Mouse (Mus musculus): ENCODE results near the gene Vmo1. TPM values are rescaled to one million over a fixed set of nuclear protein-coding genes. Genes with fewer than 3 reads are reported as not detected.
A peak's percentile ranks its signal among the peaks of the same experiment; 100 is the strongest.

Vmo1 gene
- 0.42 TPM in 1 of 2 replicates, not detected in the other for polyA plus RNA-seq (2014; fragmentation: Nextera tagmentation; extraction: Ambion mirVana)

- Histone ChIP-seq H3K9me3 (ENCODE audit: control insufficient read depth, low read length) (no peaks in the 10 kb centered on the region), H3K4me3 (ENCODE audit: low read depth, low read length) (no peak within 1 kb of the TSS), H3K27me3 (ENCODE audit: control insufficient read depth, insufficient read depth, low read length) (no peaks in the 10 kb centered on the region; the same call in 1 of the 2 replicates), H3K27ac (ENCODE audit: low read depth, low read length) (no peak within 1 kb of the TSS), H3K4me2 (no peak within 1 kb of the TSS), H3K36me3 (ENCODE audit: control insufficient read depth, insufficient read depth, low read length) (no peaks in the 10 kb centered on the region), H3K9ac (ENCODE audit: low read length) (no peak within 1 kb of the TSS), H3K4me1 (ENCODE audit: control insufficient read depth, insufficient read depth, low read length) (peaks cover 5% of the 10 kb centered on the region; the same call in 1 of the 2 replicates)
- no peak for ATAC-seq (ENCODE audit: low FRiP score)
- 91% methylated on average over 7 of the region's 7 CpGs for WGBS
- no peak for DNase-seq (ENCODE audit: low spot score, missing footprints)
These were observed at the start of gene Vmo1 for GRCm38 (mm10) chr11:70514288-70514687. Gene Vmo1 (minus strand): TSS chr11:70514616.

DNA sequence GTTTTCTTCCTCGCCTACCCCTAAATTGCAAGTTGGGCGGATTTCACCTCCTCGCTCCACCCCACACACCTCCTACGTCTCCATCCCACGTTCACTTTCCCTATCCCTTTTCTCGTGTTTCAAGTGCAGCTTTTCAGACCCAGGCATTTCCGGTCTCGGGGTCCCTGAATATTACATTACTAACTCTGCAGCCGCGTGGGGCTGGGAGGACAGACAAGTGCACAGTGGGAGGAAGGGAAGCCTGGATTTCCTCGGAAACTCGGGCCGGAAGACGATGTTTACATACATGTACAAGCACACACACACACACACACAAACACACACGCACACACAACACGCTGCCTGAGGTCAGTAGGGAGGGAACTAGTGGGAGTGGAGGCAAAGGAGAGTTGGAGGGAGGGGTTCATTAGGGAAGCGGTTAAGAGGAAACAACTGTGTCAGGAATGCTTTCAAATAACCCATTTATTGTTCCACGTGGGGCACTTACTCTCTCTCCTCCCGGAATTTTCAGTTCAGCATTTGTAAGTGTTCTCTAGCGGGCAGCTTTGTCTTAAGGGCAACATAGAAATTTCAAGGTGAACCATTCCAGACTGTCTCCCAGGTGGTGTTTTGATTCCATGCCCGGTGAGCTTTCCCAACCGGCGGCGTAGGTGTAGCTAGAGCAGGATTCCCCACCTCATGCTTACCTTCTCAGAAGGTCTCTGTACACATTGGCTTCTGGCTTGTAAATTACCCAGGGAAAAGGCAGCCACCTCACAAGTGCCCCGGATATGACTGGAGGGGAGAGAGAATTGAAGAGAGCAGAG, 49.3 kb upstream of the Vmo1 start:
- WGBS, result 5% methylated on average over 25 of the region's 25 CpGs
- no peak overlapping the region for H3K27ac ChIP-seq (ENCODE audit: low read depth, low read length)
- peak overlapping the region; percentile 96 for H3K4me2 ChIP-seq
- H3K9ac ChIP-seq (ENCODE audit: low read length), result peak overlapping the region; percentile 81
- H3K27me3 ChIP-seq (ENCODE audit: control insufficient read depth, insufficient read depth, low read length), result no peaks in the 10 kb centered on the region
- no peak for ATAC-seq (ENCODE audit: low FRiP score)
- peak; percentile 93 for DNase-seq (ENCODE audit: low spot score, missing footprints)
- no peaks in the 10 kb centered on the region for H3K36me3 ChIP-seq (ENCODE audit: control insufficient read depth, insufficient read depth, low read length)
- peak overlapping the region; percentile 86 for H3K4me3 ChIP-seq (ENCODE audit: low read depth, low read length)
- H3K9me3 ChIP-seq (ENCODE audit: control insufficient read depth, low read length), result no peaks in the 10 kb centered on the region
- peaks cover 16% of the 10 kb centered on the region for H3K4me1 ChIP-seq (ENCODE audit: control insufficient read depth, insufficient read depth, low read length)

DNA sequence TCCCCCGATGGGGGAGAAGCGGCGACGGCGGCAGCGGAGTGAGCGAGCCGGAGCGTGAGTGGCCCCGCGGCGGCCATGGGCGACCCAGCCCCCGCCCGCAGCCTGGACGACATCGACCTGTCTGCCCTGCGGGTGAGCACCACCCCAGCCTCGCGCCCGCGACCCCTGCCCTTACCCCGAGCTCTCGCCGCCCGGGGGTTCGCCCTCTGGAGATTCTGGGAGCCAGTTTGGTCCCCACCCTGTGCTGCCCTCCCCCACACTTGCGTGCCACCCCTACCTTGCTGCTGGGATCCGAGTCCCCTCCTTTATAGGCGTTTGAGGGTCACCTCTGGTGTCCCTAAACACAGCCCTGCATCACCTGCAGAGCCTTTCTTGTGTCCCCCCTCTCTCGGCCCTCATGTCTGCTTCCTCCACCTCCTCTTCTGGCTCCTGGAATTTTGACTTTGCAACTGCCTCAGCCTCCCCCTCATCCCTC, 48.6 kb upstream of the Vmo1 start:
- H3K4me3 ChIP-seq (ENCODE audit: low read depth, low read length), result peak overlapping the region; percentile 86
- no peaks in the 10 kb centered on the region for H3K9me3 ChIP-seq (ENCODE audit: control insufficient read depth, low read length)
- H3K4me1 ChIP-seq (ENCODE audit: control insufficient read depth, insufficient read depth, low read length), result peaks cover 16% of the 10 kb centered on the region
- WGBS, result 0% methylated on average over 31 of the region's 31 CpGs
- H3K9ac ChIP-seq (ENCODE audit: low read length), result peak overlapping the region; percentile 81
- no peak for DNase-seq (ENCODE audit: low spot score, missing footprints)
- H3K4me2 ChIP-seq, result peak overlapping the region; percentile 96
- H3K27ac ChIP-seq (ENCODE audit: low read depth, low read length), result peak overlapping the region; percentile 58; the same call in 1 of the 2 replicates
- H3K27me3 ChIP-seq (ENCODE audit: control insufficient read depth, insufficient read depth, low read length), result no peaks in the 10 kb centered on the region
- no peak; the same call in 1 of the 2 replicates for ATAC-seq (ENCODE audit: low FRiP score)
- H3K36me3 ChIP-seq (ENCODE audit: control insufficient read depth, insufficient read depth, low read length), result no peaks in the 10 kb centered on the region

- peak; percentile 99 for DNase-seq (ENCODE audit: low spot score, missing footprints)
- H3K4me1 ChIP-seq (ENCODE audit: control insufficient read depth, insufficient read depth, low read length), result peaks cover 16% of the 10 kb centered on the region
- peak within 1 kb of the TSS; percentile 96 for H3K4me2 ChIP-seq
These were observed 48.0 kb upstream of the Vmo1 start, which contains the start of gene Mink1 for GRCm38 (mm10) chr11:70562287-70562994. Gene Mink1 (plus strand): TSS chr11:70562881.

GRCm38 (mm10) chr11:70561937-70562286, 47.5 kb upstream of the Vmo1 start:
- Histone ChIP-seq H3K27ac (ENCODE audit: low read depth, low read length) (peak overlapping the region; percentile 58; the same call in 1 of the 2 replicates), H3K36me3 (ENCODE audit: control insufficient read depth, insufficient read depth, low read length) (no peaks in the 10 kb centered on the region), H3K4me2 (peak overlapping the region; percentile 96), H3K4me3 (ENCODE audit: low read depth, low read length) (peak overlapping the region; percentile 86), H3K9me3 (ENCODE audit: control insufficient read depth, low read length) (no peaks in the 10 kb centered on the region), H3K4me1 (ENCODE audit: control insufficient read depth, insufficient read depth, low read length) (peaks cover 16% of the 10 kb centered on the region), H3K27me3 (ENCODE audit: control insufficient read depth, insufficient read depth, low read length) (no peaks in the 10 kb centered on the region), H3K9ac (ENCODE audit: low read length) (peak overlapping the region; percentile 81; the same call in 1 of the 2 replicates)
- 9% methylated on average over 2 of the region's 2 CpGs for WGBS
- no peak for DNase-seq (ENCODE audit: low spot score, missing footprints)
- peak; percentile 2; the same call in 1 of the 2 replicates for ATAC-seq (ENCODE audit: low FRiP score)

More at GRCm38 (mm10) chr11:70562287-70562994, 48.0 kb upstream of the Vmo1 start, which contains the start of gene Mink1:
- H3K27me3 ChIP-seq (ENCODE audit: control insufficient read depth, insufficient read depth, low read length), result no peaks in the 10 kb centered on the region
- H3K27ac ChIP-seq (ENCODE audit: low read depth, low read length), result peak within 1 kb of the TSS; percentile 58
- WGBS, result under 1% methylated on average over 51 of the region's 57 CpGs
- no peaks in the 10 kb centered on the region for H3K9me3 ChIP-seq (ENCODE audit: control insufficient read depth, low read length)
- H3K4me3 ChIP-seq (ENCODE audit: low read depth, low read length), result peak within 1 kb of the TSS; percentile 86
- peak within 1 kb of the TSS; percentile 81 for H3K9ac ChIP-seq (ENCODE audit: low read length)
- no peaks in the 10 kb centered on the region for H3K36me3 ChIP-seq (ENCODE audit: control insufficient read depth, insufficient read depth, low read length)
- peak; percentile 93 for ATAC-seq (ENCODE audit: low FRiP score)

DNA sequence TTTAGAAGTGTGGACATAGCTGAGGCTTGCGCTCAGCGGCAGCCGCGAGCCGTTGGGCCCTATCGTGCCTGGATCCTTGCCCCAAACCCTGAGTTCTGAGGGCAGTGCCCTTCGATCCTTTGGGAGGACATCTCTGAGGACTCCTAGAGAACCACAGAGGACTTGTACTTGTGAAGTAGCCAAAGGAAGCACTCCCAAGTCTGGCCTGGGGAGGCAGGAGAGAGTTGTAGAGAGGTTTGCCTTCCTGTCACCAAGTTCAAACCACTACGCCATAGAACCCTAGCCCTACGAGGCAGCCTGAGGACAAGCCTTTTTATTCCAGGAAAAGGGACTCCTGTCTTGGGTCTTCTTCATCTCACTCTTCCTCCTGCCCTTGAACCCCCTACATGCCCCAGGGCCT, 43.1 kb upstream of the Vmo1 start:
- Histone ChIP-seq H3K9me3 (ENCODE audit: control insufficient read depth, low read length) (no peaks in the 10 kb centered on the region), H3K4me3 (ENCODE audit: low read depth, low read length) (no peak overlapping the region), H3K9ac (ENCODE audit: low read length) (no peak overlapping the region), H3K36me3 (ENCODE audit: control insufficient read depth, insufficient read depth, low read length) (no peaks in the 10 kb centered on the region), H3K27me3 (ENCODE audit: control insufficient read depth, insufficient read depth, low read length) (no peaks in the 10 kb centered on the region), H3K27ac (ENCODE audit: low read depth, low read length) (no peak overlapping the region), H3K4me1 (ENCODE audit: control insufficient read depth, insufficient read depth, low read length) (peaks cover 3% of the 10 kb centered on the region; the same call in 1 of the 2 replicates), H3K4me2 (no peak overlapping the region)
- ATAC-seq (ENCODE audit: low FRiP score) (no peak), DNase-seq (ENCODE audit: low spot score, missing footprints) (peak; percentile 67)
- 90% methylated on average over 9 of the region's 9 CpGs for WGBS

DNA sequence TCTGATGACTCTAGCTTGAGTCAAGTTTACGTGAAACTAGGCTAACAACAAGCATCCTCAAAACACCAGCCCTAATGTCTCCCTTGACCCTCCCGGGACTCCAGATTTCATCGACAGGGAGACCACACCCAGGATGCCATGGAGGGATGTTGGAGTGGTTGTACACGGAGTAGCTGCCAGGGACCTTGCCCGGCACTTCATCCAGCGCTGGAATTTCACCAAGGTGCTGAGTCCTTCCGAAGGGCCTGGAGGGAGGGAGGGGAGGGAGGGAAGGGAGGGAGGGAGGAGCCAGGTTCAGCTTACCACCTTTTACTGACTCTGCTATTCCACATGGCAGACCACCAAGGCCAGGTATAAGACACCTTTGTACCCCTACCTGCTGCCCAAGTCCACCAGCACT, 39.5 kb upstream of the Vmo1 start:
- no peak overlapping the region for H3K9ac ChIP-seq (ENCODE audit: low read length)
- H3K36me3 ChIP-seq (ENCODE audit: control insufficient read depth, insufficient read depth, low read length), result no peaks in the 10 kb centered on the region
- no peaks in the 10 kb centered on the region for H3K4me1 ChIP-seq (ENCODE audit: control insufficient read depth, insufficient read depth, low read length)
- WGBS, result 29% methylated on average over 6 of the region's 7 CpGs
- H3K27ac ChIP-seq (ENCODE audit: low read depth, low read length), result no peak overlapping the region
- no peaks in the 10 kb centered on the region for H3K27me3 ChIP-seq (ENCODE audit: control insufficient read depth, insufficient read depth, low read length)
- no peak for ATAC-seq (ENCODE audit: low FRiP score)
- no peaks in the 10 kb centered on the region for H3K9me3 ChIP-seq (ENCODE audit: control insufficient read depth, low read length)
- no peak overlapping the region for H3K4me2 ChIP-seq
- DNase-seq (ENCODE audit: low spot score, missing footprints), result peak; percentile 73
- H3K4me3 ChIP-seq (ENCODE audit: low read depth, low read length), result no peak overlapping the region

DNA sequence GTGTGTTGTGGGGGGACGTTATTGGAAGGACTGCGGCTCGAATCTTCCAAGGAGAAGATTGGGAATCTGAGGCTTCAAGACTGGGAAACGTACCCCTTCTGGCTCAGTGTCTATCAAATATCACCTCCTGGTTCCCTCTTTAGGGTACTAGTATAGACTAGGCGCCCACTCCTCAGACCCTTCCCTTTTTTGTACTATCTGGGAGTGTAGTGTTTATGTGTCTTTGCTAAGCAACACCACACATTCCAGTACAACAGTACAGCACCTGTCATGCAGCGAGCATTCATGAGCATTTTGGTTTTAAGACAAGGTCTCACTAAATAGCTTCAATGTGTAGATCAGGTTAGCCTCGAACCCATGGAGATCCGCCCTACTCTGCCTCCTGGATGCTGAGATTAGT, 37.1 kb upstream of the Vmo1 start:
- Histone ChIP-seq H3K27ac (ENCODE audit: low read depth, low read length) (no peak overlapping the region), H3K36me3 (ENCODE audit: control insufficient read depth, insufficient read depth, low read length) (no peaks in the 10 kb centered on the region), H3K4me3 (ENCODE audit: low read depth, low read length) (no peak overlapping the region), H3K4me2 (no peak overlapping the region), H3K4me1 (ENCODE audit: control insufficient read depth, insufficient read depth, low read length) (no peaks in the 10 kb centered on the region), H3K27me3 (ENCODE audit: control insufficient read depth, insufficient read depth, low read length) (no peaks in the 10 kb centered on the region), H3K9me3 (ENCODE audit: control insufficient read depth, low read length) (no peaks in the 10 kb centered on the region), H3K9ac (ENCODE audit: low read length) (no peak overlapping the region)
- DNase-seq (ENCODE audit: low spot score, missing footprints) (peak; percentile 53), ATAC-seq (ENCODE audit: low FRiP score) (no peak)
- 91% methylated on average over 8 of the region's 8 CpGs for WGBS

All from midbrain, embryonic 11.5 days (tissue).